Mouse (Mus musculus): ENCODE measurements around the gene Asb6. TPM values are rescaled to one million over a fixed set of nuclear protein-coding genes. Genes with fewer than 3 reads are reported as not detected.

The Asb6 gene
- total and polyA plus RNA-seq, 3 experiments = 50.1 to 54.6 TPM; not detected in 1

- Histone ChIP-seq H3K36me3 (ENCODE audit: control insufficient read depth in 1 of 2, insufficient read depth in 2 of 2, low read length in 2 of 2) (peaks cover 0 to 6% of the 10 kb centered on the region in 2 experiments; a peak in 2 of 4 replicates), H3K9me3 (replicated peaks; ENCODE audit: insufficient read depth, low read length) (no peaks in the 10 kb centered on the region), H3K4me3 (ENCODE audit: control insufficient read depth in 1 of 2, insufficient read depth in 1 of 2, low read depth in 2 of 2, low read length in 2 of 2) (peak overlapping the region; percentile 90 to 96), H3K79me2 (ENCODE audit: control insufficient read depth, insufficient read depth, low read length, poor library complexity) (peaks cover 32% of the 10 kb centered on the region), H3K4me1 (ENCODE audit: control insufficient read depth in 1 of 2, insufficient read depth in 2 of 2, low read length in 2 of 2) (peaks cover 2 to 9% of the 10 kb centered on the region in 2 experiments; a peak in 3 of 4 replicates), H3K27ac (ENCODE audit: control insufficient read depth, low read depth, low read length) (peak overlapping the region; percentile 32; the same call in 1 of the 2 replicates), H3K27me3 (ENCODE audit: control insufficient read depth in 1 of 2, insufficient read depth in 2 of 2, low read length in 2 of 2) (no peaks in the 10 kb centered on the region), H3K9ac (ENCODE audit: control insufficient read depth, low read depth, low read length, poor library complexity, severe bottlenecking) (peak overlapping the region; percentile 88)
- TF ChIP-seq TCF12 (IDR thresholded peaks at IDR 0.05; ENCODE audit: low read depth, low read length) (no peak), USF1 (IDR thresholded peaks at IDR 0.05; ENCODE audit: low read depth, low read length) (0 out of 2 replicates have a peak, but pooled peaks have one; percentile 1)
- no peak for DNase-seq (ENCODE audit: low read depth, low spot score)
Measured at GRCm38 (mm10) chr2:30808296-30808655, 21.9 kb downstream of the Asb6 start.

- no peaks in the 10 kb centered on the region for H3K27me3 ChIP-seq (ENCODE audit: control insufficient read depth in 1 of 2, insufficient read depth in 2 of 2, low read length in 2 of 2)
- H3K79me2 ChIP-seq (ENCODE audit: control insufficient read depth, insufficient read depth, low read length, poor library complexity) = peaks cover 32% of the 10 kb centered on the region
- peak within 1 kb of the TSS; percentile 88 for H3K9ac ChIP-seq (ENCODE audit: control insufficient read depth, low read depth, low read length, poor library complexity, severe bottlenecking)
- H3K4me1 ChIP-seq (ENCODE audit: control insufficient read depth in 1 of 2, insufficient read depth in 2 of 2, low read length in 2 of 2) = peaks cover 2 to 9% of the 10 kb centered on the region in 2 experiments; a peak in 3 of 4 replicates
- H3K9me3 ChIP-seq (replicated peaks; ENCODE audit: insufficient read depth, low read length) = no peaks in the 10 kb centered on the region
- peak within 1 kb of the TSS; percentile 32; the same call in 1 of the 2 replicates for H3K27ac ChIP-seq (ENCODE audit: control insufficient read depth, low read depth, low read length)
- peak within 1 kb of the TSS; percentile 90 to 96 for H3K4me3 ChIP-seq (ENCODE audit: control insufficient read depth in 1 of 2, insufficient read depth in 1 of 2, low read depth in 2 of 2, low read length in 2 of 2)
- H3K36me3 ChIP-seq (ENCODE audit: control insufficient read depth in 1 of 2, insufficient read depth in 2 of 2, low read length in 2 of 2) = peaks cover 0 to 6% of the 10 kb centered on the region in 2 experiments; a peak in 2 of 4 replicates
- peak; percentile 99 for DNase-seq (ENCODE audit: low read depth, low spot score)
- TF ChIP-seq POLR2A (IDR thresholded peaks at IDR 0.05; ENCODE audit: control insufficient read depth in 1 of 2, insufficient read depth in 1 of 2, low read depth in 1 of 2, low read length in 2 of 2, poor library complexity in 1 of 2) (peak; percentile 61 to 94), ZC3H11A (IDR thresholded peaks at IDR 0.05; ENCODE audit: low read depth, low read length) (no peak), MAZ (IDR thresholded peaks at IDR 0.05; ENCODE audit: low read depth, low read length) (peak; percentile 52; the same call in 1 of the 2 replicates), USF2 (IDR thresholded peaks at IDR 0.05; ENCODE audit: borderline replicate concordance in 1 of 2, insufficient read depth in 1 of 2, low read depth in 1 of 2, low read length in 2 of 2) (no peak), TCF12 (IDR thresholded peaks at IDR 0.05; ENCODE audit: low read depth, low read length) (0 out of 2 replicates have a peak, but pooled peaks have one; percentile 16), MAFK (IDR thresholded peaks at IDR 0.05; ENCODE audit: borderline replicate concordance, low read depth, low read length) (no peak), MEF2A (IDR thresholded peaks at IDR 0.05; ENCODE audit: extremely low read depth, insufficient replicate concordance, low read depth, low read length, poor library complexity, severe bottlenecking) (no peak), ZMIZ1 (IDR thresholded peaks at IDR 0.05; ENCODE audit: low read depth, low read length) (peak; percentile 64; the same call in 1 of the 2 replicates), ETS1 (IDR thresholded peaks at IDR 0.05; ENCODE audit: low read depth, low read length) (no peak), TBP (IDR thresholded peaks at IDR 0.05; ENCODE audit: low read depth, low read length) (0 out of 2 replicates have a peak, but pooled peaks have one; percentile 22), GABPA (IDR thresholded peaks at IDR 0.05; ENCODE audit: low read depth, low read length) (no peak), MYB (IDR thresholded peaks at IDR 0.05; ENCODE audit: low read depth, low read length) (no peak), CHD1 (IDR thresholded peaks at IDR 0.05; ENCODE audit: low read depth, low read length) (no peak), MAX (IDR thresholded peaks at IDR 0.05; ENCODE audit: low read length) (peak; percentile 91), TAL1 (IDR thresholded peaks at IDR 0.05; ENCODE audit: low read length) (no peak), HCFC1 (IDR thresholded peaks at IDR 0.05; ENCODE audit: low read depth, low read length) (peak; percentile 39; the same call in 1 of the 2 replicates), POLR2AphosphoS2 (IDR thresholded peaks at IDR 0.05; ENCODE audit: low read length) (peak; percentile 80), GATA1 (IDR thresholded peaks at IDR 0.05; ENCODE audit: low read depth, low read length) (no peak), MYC (IDR thresholded peaks at IDR 0.05; ENCODE audit: low read depth, low read length) (peak; percentile 69), CHD2 (IDR thresholded peaks at IDR 0.05; ENCODE audit: low read length) (no peak; the same call in 1 of the 2 replicates), EP300 (IDR thresholded peaks at IDR 0.05; ENCODE audit: low read depth in 1 of 2, low read length in 2 of 2) (peak in 1 of 2 experiments; percentile 14; a peak in 1 of 4 replicates), ELF1 (IDR thresholded peaks at IDR 0.05; ENCODE audit: low read depth, low read length) (no peak), NRF1 (IDR thresholded peaks at IDR 0.05; ENCODE audit: insufficient read depth, low read depth, low read length, poor library complexity, severe bottlenecking) (peak; percentile 15; the same call in 1 of the 2 replicates), E2F4 (IDR thresholded peaks at IDR 0.05; ENCODE audit: borderline replicate concordance, low read depth, low read length) (no peak), CTCF (IDR thresholded peaks at IDR 0.05 in 2 of 3, conservative IDR thresholded peaks at IDR 0.05 in 1 of 3; ENCODE audit: control insufficient read depth in 1 of 3, insufficient read depth in 1 of 3, low read depth in 2 of 3, low read length in 3 of 3, poor library complexity in 1 of 3, severe bottlenecking in 1 of 3) (no peak), KAT2A (conservative IDR thresholded peaks at IDR 0.05; ENCODE audit: low read depth, low read length) (no peak), JUND (IDR thresholded peaks at IDR 0.05; ENCODE audit: low read depth, low read length) (no peak), UBTF (IDR thresholded peaks at IDR 0.05; ENCODE audit: borderline replicate concordance, insufficient read depth, low read depth, low read length) (no peak)
Measured at GRCm38 (mm10) chr2:30807648-30808295, 22.4 kb downstream of the Asb6 start, which contains the start of gene Ntmt1. TSS of gene Ntmt1 (plus strand) at chr2:30807826.
